Mouse (Mus musculus): ENCODE results near the gene Pcbd2.

The Pcbd2 gene

DNA sequence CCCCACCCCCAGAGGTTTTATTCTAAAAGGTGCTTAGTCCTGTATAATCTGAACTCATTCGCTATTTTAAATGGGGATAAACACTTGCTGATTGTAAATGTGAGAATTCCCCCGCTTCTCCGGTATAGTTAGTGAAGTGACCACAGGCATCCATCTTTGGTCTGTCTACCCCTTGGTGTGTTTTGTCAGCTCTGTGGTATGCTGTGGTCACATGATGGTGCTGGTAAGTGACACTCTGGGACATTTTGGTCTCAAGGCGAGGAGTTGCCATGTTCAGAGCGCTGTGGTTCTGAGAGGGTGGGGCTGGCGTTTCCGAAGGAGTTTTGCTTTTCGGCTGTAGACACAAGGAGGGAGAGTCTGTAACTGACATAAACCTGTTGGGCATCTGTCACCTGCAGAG lies 10.7 kb downstream of the Pcbd2 start:
- DNase-seq = no peak

DNA sequence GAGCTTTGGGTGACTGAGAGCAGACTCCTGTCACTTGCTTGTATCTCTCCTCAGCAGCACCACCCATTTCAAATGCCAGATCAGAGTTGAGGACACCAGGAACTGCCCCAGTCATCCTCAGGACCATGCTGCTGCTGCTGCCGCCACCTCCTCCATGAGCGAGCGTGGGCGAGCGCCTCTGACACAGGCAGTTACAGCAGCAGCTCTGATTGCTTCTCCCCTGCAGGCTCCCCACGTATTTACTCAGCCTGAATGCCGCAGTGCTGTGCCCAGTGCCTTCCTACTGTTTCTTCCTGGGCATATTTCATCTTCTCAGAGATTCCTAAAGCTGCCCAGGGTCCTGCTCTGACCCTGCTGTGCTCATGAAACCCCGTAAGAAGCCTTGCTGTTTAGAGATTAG lies 15.1 kb downstream of the Pcbd2 start:
- no peak for DNase-seq

DNA sequence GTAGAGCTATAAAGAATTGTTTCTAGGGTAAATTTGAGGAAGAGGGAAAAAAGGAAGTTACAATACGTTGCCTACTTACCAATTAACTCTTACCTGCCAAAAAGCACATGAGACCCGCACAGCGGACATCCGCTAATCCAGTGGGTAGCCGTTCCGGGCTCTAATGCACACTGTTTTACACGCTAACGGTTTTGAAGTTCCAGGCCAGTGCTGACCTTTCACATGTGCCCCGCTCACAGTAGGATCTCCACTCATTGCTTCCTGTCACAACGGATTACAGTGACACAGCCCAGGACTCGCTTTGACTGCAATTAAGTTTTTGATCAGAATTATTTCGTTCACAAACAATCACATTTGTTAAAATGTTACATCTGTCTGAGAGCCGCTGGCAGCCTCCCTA lies 27.2 kb downstream of the Pcbd2 start:
- no peak for DNase-seq

DNA sequence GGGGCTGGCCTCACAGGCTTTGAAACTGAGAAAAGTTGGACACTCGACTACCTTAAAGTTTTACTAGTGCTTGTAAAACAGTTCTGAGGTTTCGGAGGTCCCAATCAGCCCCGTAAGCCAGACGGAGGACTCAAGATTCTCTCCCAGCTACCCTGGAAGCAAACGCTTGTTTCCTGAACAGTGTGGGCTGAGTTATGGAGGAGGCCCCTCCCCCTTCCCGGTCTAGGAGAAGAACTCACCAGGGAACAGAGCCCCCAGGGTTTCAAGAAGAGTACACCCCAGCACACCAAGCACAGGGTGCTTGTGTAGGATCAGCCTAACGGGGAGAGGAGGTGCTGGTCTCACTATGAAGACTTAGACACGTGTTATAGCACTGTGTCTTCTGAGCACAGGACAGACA lies 29.6 kb downstream of the Pcbd2 start:
- no peak for DNase-seq

DNA sequence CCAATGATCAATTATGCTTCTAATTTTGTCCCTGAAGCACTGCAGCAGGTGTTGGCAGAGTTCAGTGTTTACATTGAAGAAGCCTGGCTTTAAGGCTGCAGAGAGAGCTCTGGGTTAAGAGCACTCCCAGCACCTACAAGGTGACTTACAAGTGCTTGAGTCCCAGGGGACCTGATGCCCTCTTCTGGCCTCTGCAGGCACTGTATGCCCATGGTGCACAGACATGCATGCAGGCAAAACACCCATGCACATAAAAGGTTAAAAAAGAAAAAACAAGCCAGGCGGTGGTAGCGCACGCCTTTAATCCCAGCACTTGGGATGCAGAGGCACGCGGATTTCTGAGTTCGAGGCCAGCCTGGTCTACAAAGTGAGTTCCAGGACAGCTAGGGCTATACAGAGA lies 30.5 kb downstream of the Pcbd2 start:
- peak; percentile 43 for DNase-seq

DNA sequence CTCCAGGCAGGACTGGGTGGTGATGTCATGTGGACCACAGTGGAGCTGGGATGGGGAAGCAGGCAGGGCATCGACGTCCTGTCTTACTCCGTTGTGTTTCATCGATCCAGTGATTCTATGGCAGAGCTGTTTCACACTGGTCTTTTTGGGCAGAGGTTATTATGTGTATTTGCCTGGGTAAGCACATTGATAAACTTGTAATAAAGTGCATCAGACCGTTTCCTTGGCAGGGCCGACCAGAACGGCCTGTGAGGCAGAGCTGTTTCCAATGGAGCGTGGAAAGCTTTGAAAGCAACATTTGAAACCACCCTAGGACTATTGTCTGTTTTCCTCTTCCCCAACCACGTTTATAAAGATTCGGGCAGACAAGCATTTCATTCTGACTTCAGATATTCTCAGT lies 33.4 kb downstream of the Pcbd2 start:
- no peak for DNase-seq

DNA sequence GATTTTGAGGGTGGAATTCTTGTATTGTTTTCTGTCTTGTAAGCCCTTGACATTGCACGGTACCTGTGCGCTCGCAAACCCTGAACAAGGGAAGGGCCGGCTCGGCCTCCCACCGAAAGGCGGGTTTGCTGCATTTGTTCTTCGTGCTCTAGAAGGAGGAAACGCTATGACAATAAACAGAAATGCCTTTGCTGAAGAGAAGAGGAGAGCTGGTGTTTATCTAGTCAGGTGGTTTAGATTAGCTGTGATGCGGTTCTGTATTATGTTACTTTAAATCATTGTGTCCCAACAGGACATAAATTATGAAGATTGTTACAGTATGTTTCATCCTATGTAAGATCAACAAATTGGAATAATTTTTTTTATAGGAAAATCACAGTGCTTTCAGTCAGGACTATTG lies 34.3 kb downstream of the Pcbd2 start:
- DNase-seq = no peak

DNA sequence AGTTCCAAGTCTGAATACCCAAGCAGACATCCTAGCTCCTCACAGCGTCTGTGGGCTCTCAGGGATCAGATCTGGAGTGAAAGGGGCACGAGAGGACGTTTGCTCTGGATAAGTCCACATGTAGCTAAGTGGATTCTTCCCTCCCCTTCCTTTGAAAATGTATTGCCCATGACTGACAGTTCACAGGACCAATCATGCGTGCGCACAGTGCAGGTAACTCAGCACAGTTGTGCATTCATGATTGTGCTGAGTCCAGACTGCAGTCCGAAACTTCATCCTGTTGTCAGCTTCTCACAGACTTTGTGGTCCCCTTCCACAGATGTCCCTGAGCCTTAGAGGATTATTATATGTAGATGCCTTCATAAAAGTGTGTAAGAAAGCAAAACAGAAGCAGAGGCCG lies 47.2 kb downstream of the Pcbd2 start:
- no peak for DNase-seq

DNA sequence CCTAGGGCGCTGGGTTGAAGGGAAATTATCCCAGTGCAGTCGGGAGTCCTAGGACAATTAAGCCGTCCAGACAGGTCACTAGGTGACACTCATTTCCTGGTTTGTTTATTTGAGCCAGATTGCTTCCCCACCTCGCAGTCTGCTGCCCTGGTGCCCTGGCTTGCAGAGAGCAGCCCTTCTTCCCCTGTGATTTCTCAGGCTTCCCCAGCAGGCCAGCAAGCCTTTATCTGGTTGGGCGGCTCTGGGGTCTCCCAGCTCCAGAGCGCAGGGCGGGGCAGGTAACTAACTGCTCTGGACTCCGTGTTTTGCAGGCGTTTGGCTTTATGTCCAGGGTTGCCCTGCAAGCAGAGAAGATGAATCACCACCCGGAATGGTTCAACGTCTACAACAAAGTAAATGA lies 47.9 kb downstream of the Pcbd2 start:
- DNase-seq = no peak

DNA sequence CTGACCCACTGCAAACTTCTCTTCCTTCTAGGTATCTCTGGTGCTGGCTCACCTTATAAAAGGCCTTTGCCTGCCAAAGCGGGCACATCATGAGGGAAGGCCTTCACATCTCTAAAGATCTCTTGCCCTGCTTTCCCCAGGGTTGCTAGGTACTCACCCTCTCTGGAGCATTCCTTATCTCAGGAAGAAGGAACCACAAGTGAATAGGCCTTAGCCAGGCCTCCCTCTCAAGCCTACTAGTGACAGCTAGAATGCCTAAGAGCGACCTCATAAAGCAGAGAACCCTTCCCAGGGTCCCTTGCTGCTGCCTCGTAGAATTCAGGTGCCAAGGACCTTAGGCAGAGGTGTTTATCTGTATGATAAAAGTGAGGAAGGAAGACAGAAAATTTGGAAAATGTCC lies 57.1 kb downstream of the Pcbd2 start, which contains the start of gene Catsper3:
Catsper3 (plus strand) TSS at position 301 of the 400 bp plus-strand sequence.
- DNase-seq = no peak

DNA sequence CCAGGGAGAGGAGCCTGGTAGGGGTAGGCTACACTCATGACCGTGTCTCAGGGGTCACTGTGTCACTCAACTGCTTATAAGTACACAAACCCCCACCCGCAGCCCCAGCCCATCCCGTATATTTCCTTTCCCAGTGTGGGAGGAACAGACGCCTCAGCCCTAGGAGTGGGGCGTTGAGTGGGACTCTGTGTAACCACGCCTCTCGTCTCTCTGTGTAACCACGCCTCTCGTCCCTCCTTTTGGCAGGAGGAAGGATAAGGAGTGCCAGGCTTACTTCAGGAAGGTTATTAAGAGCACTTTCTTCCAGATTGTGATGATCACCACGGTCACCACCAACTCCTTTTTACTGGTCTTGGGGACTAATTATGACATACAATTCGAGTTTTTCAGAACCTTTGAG lies 59.0 kb downstream of the Pcbd2 start:
- no peak for DNase-seq

DNA sequence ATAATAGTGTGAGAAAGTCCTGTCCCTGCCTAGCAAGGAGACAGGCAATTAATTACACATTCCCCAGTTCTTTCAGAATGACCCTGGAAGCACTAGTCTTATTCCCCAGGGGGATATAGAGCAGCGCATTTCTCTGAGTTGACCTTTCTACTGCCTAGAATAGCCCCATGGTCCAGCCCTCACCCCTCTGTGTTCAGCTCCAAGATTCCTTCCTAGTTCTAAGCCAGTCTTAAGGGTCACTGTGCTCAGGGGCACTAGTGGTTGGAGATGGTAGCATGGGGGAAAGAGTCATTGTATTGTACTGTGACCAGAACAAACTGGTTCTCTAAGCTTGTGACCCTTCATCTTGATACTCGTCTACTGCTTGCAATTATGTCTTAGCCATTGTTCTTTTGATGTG lies 74.1 kb downstream of the Pcbd2 start:
- DNase-seq = no peak

DNA sequence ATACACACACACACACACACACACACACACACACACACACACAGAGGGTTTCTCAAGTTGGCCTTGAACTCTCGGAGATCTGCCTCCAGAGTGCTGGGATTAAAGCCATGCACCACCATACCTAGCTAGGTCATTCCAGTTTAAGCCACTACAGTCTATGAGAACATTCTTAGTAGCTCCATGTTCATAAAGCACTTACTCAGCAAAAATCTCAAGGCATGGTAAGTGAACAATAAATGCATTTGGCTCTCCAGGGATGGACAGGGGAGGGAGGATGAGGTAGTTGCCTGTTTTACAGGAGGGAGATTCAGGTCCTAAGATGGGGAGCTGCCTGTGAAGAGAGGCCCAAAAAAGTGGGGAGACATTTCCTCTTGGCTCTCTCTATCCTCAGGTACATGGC lies 76.8 kb downstream of the Pcbd2 start:
- no peak for DNase-seq

DNA sequence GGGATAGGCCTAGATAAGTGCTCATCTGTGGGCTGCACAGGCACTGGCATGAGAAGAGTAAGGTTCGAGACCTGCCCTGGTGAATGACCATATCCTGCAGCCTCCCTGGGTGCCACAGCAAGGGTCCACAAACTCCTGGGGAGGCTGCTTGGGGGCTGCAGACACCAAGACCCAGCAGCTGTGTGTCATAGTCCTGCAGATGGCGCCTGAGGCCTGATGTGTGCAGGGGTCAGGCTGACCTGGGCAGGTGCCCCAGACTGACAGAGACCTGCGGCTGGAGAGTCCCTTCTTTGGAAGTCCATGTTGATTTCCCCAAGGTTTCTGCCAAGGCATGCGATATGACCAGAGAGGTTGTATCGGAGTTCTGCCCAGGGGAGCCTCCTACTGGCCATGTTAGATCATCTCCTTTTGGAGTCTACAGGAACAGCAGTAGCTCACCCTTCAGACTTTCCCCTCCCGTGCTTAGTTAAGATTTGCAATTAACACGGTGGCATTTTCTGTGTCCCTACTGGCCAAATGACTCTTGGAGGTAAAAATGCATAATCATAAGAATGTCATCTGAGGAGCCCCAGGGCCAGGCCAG lies 82.0 kb downstream of the Pcbd2 start:
- DNase-seq = no peak

DNA sequence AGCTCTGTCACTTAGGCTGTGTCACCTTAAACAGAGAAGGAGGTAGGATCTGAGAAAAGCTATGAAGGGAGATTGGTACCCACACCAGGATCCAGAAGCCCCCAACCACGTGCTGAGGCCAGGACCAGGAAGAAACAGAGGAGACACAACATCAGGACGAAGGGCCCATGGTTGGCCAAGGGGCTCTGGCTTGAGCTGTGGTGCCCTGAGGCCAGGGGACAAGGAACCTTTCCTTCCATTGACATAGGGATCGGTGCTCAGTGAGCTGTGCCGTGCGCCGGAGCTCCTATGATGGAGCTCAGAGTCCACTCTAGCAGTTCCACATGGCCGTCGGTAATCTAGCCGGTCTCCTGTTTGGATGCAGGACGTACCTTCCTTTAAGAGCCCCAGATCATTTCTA lies 82.5 kb downstream of the Pcbd2 start:
- no peak for DNase-seq

DNA sequence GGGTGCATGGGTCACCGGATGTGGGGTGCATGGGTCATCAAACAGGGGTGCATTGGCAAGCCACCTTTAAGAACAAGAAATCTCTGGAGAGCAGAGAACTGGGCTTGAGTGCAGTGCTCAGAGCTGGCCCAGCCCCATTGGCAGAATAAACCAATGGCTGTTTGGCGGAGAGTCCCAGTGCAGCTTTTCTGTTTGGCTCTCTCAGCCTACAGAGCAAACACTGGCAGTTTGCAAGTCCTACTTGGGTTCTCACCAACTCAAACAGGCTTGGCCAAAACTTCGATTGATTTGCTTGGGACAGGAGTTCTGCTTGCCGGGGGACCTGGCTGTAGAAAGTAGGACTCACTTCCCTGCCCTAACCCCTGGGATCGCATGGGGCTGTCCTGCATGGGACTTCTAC lies 83.8 kb downstream of the Pcbd2 start:
- DNase-seq = no peak

DNA sequence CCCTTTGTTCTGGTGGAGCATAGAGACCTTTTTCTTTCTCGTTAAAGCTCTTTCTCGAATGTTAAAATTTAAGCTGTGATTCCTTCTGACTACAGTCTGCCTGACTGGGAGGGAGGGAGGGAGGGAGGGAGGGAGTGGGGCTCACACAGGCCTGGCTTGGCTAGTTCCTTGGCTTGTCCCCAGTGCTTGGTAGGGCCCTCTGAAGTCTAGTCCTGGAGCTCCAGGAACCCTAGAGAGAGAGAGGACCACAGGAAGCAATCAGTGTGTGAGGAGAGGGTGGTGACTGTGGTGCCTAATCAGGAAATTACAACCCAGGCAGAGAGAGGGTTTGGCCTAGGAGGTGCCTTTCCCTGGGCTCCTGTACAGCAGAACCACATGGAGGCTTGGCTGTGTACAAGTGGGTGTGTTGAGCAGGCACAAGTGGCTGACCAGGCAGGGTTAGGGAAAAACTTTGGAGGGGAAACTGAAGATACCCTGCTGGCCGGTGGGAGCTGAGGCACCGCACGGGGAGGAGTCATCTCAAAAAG lies 86.4 kb downstream of the Pcbd2 start:
- DNase-seq = no peak

DNA sequence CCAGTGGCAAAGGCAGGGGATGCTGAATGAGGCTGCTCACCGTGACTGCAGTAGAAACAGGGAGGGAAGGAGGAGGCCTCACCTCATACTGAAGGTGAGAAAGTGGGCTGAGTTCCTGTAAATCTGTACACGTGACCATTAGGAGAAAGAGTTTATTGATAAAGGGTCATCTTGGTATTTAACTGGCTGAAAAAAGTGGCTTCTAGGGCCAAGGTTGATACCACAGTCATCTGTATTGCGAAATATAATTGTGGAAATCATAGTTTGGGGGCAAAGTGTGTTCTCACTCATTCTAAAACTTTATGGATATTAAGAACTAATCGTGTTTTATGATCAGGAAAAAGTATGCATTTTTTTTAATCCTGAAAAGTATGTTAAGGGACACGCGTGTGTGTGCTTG lies 87.7 kb downstream of the Pcbd2 start:
- no peak for DNase-seq

DNA sequence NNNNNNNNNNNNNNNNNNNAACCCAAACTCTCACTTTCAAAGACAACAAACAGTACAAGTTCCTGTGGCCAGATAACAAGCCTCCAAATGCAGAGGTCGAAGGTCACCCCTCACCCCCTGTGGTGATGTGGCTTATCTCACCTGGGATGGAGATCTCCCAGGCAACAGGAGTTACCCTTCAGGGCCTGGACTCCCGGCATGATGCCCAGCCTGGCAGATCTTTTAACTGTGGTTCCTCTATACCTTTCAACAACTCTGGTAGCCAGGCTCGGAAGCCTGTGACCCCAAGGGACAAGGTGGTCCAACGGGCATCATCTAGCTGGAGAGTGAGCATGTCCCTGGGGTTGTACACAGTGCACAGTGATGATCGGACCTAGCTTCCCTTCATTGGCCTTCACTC lies 95.3 kb downstream of the Pcbd2 start:
- no peak for DNase-seq

DNA sequence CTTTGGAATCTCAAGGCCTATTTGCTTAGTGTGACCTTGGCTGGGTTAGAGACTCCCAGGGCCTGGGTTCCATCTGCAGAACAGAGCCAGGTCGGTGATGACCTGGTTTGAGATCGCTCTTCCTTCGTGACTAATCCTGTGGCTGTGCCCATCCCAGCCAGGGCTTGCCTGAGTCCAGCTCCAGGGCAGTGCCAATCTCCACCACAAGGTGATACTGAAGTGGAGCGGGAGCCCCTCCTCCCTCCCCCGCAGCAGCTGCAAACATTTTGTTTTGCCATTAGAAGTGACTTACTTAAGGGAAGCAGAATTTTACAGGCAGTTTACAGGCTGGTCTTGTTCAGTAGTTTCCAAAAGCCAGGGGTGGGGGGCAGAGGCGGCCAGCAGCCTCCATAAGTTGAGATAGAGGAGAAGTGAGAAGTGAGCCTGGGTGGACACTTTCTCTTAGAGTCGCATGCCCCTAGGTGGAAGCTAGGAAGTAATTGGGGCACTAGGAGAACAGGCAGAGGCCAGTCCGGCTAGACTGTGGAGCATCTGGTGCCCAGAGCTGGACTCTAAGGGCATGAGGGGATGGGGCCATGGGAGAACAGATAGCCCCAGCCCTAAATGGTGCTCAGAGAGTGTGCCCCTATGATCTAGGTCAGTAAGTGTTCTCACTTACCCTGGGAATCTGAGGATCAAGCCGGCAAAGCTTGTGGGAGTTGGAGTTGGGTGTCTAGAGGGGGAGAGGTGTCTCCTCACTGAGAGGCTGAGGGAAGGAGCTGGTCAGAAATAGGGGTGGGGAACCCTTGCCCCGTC lies 97.2 kb downstream of the Pcbd2 start:
- peak; percentile 15 for DNase-seq

DNA sequence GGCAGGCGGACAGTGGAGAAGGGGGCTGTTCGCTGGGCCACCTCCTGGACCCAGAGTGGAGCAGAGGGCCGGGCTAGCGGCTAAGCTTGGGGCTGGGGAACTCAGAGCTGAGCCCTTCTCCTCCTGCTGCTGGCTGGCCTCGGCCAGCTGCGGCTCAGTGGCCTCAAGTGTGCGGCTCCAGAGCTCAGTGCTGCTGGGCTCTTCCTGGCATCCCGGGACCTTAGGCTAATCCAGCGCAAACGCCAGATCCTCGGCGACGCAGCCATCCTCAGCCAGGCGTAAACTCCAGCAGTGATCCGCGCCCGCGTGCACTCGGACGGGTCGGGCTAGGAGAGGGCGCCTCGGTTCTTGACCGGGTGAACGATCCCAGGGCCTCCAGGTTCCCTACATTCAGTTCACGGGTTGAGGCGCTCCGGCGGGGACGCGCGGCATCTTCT lies 98.1 kb downstream of the Pcbd2 start:
- no peak for DNase-seq

DNA sequence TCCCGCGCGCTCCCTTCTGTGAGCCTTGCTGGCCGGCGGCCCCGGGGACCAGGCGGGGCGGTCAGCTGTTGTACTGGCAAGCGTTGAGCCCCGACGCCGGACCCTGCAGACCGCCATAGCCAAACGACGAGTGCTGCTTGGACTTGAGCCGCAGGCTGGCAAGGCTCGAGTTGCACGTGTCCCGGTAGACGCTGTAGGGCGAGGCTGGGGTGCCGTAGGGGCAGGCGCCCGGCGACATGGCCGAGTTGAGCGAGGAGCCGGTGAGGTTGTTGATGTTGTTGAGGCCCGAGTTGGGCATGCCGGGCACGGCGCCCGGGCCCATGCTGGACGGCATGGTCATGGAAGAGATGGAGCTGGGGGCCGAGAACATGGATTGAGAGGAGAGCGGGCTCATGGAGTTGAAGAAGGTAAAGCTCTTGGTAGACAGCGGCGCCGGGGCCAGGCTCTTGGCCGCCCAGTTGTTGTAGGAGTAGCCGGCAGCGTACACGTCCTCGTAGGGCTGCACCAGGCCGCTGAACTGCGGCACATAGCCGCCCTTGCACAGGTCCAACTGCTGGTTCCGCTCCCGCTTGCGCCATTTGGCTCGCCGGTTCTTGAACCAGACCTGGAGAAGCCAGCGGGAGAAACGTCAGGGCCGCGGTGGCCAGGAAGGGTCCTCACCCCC lies 99.0 kb downstream of the Pcbd2 start:
- DNase-seq = peak; percentile 15

Data from thymus, postnatal 4 days (tissue).